Mouse (Mus musculus) G1E (cell line): Measurements from ENCODE around the gene Ecsit.

Experiments used
- CTCF ChIP-seq: IDR thresholded peaks from 2 replicates; pipeline ENCODE4 v1.5.1; 2012; ENCODE audit warnings: low read depth, low read length, inconsistent platforms, mixed read lengths
- GATA1 ChIP-seq: IDR thresholded peaks from 2 replicates; pipeline ENCODE4 v1.6.1; 2012; ENCODE audit warnings: borderline replicate concordance, low read length, inconsistent platforms, mixed read lengths
- TAL1 ChIP-seq: conservative IDR thresholded peaks from 2 replicates; pipeline ENCODE4 v1.6.1; 2012; ENCODE audit warnings: low read depth, low read length, inconsistent platforms, mixed read lengths

DNA sequence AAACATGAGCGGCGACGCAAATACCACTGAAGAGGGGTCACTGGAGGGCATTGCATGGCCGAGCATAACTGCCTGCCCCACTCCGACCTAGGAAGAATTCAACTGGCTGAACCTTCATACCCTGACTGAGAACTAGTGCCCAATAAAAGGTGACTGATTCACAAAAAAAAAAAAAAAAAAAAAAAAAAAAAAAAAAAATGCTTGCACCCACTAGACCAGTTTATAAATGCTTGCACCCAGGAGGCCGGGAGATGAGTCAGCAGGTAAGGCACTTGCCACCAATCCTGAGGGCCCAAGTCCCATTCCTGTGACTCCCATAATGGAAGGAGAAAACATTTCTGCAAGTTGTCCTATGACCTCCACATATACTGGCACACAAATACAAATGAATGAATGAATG lies 7.5 kb upstream of the Ecsit start:
- no peak for TF ChIP-seq CTCF
- TF ChIP-seq GATA1: no peak
- TF ChIP-seq TAL1: no peak
